Mouse (Mus musculus) thymus, adult 2 months (tissue): Measurements from ENCODE around the gene Ackr3.

Experiments
- CTCF ChIP-seq: fragments of 200-500 bp; IDR thresholded peaks from 2 replicates; pipeline ENCODE4 v1.5.1; 2012; ENCODE audit warnings: mild to moderate bottlenecking, control low read depth, low read length, moderate library complexity, borderline replicate concordance; ENCODE audit not compliant: control insufficient read depth, poor library complexity, insufficient read depth; ENCODE audit errors: extremely low read depth
- POLR2A ChIP-seq: fragments of 200-500 bp; IDR thresholded peaks from 2 replicates; pipeline ENCODE4 v1.6.1; 2012; ENCODE audit warnings: mild to moderate bottlenecking, low read length, control low read depth, moderate library complexity; ENCODE audit not compliant: control insufficient read depth, poor library complexity, insufficient read depth; ENCODE audit errors: extremely low read depth

DNA sequence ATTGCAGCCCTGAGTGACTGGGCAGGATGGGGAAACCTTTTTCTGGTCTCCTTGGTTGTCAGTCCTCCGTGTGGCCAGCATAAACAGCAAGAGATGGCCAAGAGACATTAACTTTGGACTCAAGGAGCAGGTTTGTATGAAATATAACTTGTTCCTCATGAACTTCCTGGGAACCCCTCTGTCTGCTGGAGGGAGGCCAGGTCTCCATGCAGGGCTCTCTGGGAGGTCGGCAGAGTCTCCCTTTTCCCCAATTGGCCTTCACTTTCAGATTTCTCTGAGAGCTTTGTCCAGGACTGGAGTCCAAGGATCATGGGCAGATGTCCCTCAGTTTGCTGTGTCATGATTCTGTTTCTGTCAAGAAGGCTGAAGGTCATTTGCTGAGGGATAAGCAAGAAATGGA is 6.0 kb downstream of the Ackr3 start:
- no peak for TF ChIP-seq POLR2A
- TF ChIP-seq CTCF, result no peak
